Mouse (Mus musculus): ENCODE results near the gene Upk2. TPM values are rescaled to one million over a fixed set of nuclear protein-coding genes. Genes with fewer than 3 reads are reported as not detected.

Upk2 gene
- not detected for total RNA-seq (2021)

DNA sequence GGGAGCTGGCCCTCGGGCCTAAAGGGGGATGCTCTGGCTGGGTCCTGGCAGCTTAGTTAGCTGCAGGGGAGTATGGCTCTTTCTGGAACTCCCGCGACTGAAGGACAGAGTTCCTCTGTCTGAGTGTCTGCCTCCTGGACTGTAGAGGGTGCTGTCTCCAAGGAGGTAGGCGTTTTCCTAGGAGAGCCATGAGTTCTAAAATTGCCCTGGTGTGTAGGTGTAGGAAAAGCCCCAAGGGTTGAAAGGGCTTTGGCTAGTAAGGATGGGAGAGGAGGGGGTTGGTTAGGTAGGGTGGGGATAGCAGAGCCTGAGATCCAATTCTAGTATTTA is at the start of gene Upk2:
Gene Upk2, minus strand, starts transcription at position 86 of the 330 bp plus-strand sequence.
- no peak for DNase-seq (ENCODE audit: extremely low spot score in 1 of 2, low spot score in 1 of 2)

DNA sequence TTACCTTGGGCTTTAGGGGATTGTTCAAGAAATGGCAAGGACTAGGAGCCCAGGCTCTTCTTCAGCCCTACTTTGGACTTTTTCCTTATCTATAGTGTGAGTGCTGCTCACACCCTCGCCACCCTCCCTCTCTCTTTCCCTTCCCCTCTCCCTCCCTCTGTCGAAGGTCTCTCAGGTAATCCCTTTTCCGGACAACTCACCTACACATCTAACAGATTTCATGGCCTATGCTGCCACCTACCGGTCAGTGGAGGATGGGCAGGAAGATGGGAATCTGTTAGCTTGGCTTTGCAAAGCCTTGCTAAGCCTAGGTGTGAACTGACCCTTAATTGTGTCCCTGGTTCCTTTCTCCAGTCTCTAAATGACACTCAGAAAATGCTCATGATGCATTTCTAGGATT is 47.2 kb upstream of the Upk2 start:
- DNase-seq (ENCODE audit: extremely low spot score in 1 of 2, low spot score in 1 of 2): peak in 1 of 2 experiments; percentile 91

DNA sequence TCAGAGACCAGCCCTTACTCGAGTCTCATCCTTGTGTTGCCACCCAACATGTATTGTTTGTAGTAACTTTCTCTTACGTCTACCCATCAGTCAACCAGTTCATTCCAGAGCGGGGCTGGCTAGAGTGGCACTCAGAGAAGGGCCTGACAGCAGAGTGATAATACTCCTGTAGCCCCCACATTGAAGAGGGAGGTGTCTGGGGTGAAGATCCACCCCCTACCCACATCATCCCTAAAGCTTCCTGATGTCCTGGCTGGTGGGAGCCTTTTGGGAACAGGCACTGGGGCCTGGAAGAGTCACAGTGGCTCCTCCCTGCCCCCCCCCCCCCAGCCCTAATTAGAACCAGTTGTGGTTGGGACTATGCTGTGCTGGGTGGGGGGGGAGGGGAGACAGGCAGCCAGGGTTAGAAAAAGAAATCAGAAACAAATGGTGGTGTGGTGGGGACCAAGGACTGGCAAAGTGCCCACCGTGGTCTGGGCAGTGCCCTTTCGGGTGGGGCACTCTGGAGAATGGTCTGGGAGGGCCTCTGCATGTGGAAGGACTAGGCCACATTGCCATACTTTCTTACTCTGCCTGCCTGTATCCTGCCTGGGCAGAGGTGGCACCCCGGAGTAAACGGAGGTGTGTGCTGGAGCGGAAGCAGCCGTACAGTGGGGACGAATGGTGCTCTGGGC is 46.6 kb upstream of the Upk2 start:
- no peak for DNase-seq (ENCODE audit: extremely low spot score in 1 of 2, low spot score in 1 of 2)

DNA sequence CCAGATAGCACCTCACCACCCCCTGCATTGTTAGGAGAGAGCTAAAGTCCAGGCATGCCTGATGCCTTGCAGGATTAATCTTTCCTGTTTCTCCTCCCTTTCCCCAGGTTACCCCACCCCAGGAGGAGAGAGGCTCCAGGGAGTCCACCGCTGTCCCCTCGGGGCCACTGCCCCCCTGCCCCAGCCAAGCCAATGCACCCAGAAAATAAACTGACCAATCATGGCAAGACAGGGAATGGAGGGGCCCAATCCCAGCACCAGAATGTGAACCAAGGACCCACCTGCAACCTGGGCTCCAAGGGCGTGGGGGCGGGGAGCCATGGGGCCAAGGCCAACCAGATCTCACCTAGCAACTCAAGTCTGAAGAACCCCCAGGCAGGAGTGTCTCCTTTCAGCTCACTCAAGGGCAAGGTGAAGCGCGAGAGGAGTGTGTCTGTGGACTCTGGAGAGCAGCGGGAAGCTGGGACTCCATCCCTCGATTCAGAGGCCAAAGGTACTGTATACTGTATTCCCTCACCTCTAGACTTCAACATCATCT is 45.9 kb upstream of the Upk2 start:
- no peak for DNase-seq (ENCODE audit: extremely low spot score in 1 of 2, low spot score in 1 of 2)

DNA sequence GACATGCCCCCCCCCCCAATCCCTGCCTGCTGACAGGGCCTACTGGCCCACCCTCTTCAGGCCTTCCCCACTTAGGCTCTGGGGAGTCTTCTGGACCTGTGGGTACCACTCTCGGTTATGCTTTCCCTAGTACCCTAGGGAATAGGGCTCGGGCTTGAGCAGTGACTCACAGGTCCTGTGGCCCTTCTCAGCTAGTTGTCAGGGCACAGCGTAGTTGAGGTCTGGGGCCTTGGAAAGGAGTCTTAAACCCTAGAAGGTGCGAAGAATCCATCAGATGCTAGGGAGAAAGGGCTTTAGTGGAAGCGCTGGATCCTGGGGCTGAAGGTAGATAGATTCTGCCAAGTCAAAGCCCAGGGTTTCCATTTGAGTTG is 45.4 kb upstream of the Upk2 start:
- no peak for DNase-seq (ENCODE audit: extremely low spot score in 1 of 2, low spot score in 1 of 2)

DNA sequence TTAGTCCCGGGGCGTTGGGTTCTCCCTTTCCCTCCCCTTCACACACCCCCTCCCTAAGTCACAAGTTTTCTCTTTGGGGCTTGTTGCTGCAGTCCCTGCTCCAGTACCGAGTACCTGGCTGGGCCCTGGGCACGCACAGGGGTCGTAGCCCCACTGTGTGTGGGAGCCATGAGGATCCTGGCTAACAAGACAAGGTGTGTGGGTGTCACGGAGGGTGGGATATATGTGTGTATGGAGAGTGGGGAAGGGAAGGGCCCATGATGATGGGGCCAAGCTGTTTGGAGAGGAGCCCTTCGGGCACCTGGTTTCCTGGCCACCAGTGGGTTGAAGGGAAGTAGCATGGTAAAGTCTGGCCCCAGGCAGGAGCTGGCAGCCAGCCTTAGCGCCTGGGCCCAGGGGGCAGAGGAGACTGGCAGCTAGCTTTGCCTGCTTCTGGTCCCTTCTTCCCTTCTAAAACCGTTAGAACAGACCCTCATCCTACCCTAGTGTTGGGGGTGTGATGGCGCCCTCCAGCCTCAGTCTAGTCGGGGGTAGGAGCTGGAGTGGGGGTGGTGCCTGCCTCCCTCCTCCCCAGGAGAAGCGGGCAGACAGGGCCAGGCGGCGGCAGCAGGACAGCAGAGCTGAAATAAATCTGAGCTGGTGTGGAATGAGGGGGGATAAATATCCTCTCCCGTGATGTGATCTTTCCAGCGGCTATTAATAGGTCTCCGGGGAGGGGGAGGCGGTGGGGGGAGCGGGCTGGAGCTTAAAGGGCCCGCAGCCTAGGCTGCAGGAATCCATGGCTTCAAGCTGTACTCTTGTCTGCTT is 44.8 kb upstream of the Upk2 start:
- DNase-seq (ENCODE audit: extremely low spot score in 1 of 2, low spot score in 1 of 2): no peak

DNA sequence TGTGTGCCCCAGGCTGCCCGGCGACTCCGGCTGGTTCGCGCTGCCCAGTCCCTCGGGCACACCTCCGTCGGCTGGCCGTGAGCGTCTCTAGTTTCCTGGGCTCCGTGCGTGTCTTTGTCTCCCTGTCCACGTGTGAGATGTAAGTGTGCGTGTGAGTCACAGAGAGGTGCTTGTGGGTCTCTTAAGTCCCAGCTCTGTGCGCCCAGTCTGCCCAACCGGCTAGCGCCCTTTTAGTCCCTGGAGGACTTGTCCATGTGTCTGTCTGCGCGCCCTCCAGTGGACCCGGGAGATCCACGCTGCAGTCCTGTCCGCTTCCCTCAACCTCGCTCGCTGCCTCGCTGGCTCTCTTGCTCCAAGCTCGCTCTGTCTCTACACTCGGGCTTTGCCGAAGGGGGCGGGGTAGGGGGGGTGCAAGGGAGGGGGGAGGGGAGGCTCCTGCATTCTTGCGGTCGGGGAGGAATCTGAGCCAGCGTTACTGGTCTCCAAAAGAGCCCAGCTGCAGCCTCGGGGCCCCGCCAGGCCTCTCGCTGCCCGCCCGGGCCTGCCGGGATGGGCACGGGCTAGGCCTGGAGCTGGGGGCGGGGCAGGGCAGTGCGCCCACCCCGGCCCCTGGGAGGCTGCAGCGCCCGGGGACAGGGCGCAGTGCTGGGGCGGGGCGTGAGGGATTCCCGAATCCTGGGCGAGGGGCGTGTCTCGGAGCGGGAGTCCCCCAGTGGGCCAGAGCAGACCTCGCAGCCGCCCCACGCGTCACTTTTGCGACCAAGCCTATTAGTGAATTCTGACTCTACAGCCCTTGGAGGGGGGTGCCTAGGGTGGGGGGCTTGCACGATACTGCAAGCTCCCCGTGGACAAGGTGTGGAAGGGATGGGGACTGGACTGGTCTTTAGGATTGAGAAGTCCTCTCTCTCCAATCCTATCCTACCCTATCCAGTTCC is 43.9 kb upstream of the Upk2 start:
- DNase-seq (ENCODE audit: extremely low spot score in 1 of 2, low spot score in 1 of 2): no peak

DNA sequence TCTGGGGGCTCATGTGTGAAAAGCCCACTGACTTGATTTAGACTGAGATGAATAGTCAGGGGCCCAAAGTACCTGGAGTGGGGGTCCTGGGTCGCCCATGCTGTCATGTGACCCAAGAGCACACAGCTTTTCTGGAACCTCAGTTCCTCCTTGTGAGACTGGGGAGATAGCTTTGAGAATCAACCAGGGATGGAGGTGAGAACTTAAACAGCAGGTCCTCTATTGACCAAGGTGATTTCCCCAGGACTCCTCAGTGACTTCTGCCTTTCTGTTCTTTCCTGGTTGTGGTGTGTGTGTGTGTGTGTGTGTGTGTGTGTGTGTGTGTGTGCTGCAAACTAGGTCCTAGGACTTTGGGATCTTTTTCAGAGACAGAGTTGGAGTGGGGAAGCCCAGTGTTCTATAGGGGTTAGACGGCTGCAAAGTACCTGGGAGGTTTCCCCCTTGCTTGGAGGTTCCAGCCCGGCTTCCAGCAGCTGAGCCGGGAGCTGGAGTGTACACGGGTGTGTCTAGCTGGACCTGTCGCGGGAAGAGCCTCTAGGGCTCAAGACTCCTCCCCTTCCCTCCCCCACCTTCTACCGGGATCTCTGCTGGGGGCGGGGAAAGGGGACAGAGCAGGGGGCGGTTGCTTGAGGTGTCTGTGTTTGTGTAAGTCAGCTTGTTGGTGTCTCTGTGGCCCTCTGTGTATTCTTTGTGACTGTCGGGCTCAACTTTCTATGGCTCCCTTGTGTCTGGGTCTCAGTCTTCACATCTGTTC is 43.0 kb upstream of the Upk2 start:
- no peak for DNase-seq (ENCODE audit: extremely low spot score in 1 of 2, low spot score in 1 of 2)

DNA sequence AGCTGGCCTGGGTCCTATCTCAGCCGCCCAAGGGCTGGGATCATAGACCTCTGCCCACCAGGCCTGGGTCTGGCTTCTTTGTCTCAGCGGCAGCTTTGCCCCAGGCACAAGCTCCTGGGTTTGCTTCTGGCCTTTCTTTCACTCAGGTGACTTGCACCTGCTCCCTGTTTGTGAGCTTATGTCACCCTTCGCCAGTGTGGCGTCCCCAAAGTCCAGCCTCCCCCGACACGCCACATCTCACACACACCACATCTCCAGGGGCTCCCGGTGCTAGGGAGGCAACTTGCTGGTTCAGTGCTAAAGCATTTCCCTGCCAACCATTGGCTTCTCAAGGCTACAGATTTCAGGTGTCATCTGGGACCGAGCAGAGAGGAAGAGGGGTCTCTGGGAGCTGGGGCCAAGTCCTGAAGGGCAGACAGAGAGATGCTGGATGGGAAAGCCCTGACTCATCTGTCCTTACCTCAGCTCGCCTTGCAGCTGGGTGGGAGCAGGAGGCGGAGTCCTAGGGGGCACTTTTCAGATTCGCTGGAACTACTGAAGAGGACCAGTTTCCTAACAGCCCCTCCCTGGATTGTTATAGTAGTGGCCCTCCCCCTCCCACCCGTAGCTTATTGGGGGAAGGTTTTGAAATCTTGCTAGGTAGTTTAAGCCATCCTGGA is 42.2 kb upstream of the Upk2 start:
- DNase-seq (ENCODE audit: extremely low spot score in 1 of 2, low spot score in 1 of 2): no peak

DNA sequence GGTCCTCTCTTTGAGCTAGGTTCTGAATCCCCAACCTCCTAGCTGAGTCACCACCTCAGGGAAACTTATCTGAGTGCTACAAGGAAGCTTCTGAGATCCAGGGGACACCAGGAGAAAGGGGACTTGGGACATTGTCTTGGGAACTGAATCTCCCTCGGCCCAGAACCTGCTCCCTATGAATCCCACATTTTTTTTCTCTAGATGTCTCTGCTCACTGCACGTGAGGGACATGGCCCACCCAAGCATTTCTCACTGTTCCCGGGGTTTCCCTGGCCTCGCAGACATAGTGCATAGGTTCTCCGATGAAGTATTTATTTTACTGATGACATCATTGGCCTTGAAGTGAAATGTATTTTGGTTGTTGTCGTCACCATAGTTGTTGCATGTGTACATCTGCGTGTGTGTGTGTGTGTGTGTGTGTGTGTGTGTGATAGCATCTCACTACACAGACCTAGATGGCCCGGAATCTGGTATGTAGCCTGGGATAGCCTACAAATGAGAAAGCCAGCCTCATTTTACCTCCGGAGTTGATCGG is 41.1 kb upstream of the Upk2 start:
- DNase-seq (ENCODE audit: extremely low spot score in 1 of 2, low spot score in 1 of 2): no peak

DNA sequence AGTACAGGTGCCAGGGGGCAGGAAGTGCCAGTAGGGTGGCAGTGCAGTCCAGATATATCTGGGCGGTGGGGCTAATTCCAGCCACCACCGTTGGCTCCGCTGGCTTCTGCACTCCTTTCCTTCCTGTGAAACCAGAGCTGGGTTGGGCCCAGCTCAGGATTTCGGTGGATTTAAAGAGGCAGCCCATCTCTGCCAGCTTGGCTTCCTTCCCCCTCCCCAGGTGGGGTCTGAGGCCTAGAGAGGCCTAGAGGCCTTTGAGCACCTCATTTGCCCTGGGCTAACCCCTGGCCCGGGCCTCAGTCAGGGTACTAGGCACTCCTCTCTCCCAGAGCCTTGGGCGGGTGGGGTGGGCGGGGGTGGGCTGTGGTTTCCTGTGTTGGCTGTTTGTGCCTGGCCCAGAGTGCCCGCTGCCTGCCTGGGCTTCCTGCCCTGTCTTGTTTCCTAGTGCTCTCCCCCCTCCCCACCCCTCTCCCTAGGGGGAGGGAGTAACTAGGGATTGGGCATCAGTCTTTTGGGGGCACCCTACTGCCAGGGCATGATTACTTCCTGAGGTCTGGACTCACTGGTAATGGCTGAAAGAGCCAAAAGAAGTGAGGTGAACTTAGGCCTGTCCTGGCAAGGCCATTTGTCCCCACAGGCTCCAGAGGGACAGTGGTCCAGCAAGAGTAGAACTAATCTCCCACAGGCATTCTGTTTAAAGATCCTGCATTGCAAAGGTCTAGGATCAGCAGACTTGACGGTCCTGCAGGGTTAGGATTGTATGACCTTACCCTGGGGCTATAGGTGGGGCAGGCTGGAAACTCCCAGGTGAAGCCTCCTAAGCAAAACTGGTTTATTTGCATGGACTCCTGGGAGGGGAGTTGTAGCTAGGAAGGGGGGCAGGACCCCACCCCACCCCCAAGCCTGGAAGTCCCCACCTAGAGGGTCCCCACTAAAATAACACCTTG is 40.4 kb upstream of the Upk2 start:
- no peak for DNase-seq (ENCODE audit: extremely low spot score in 1 of 2, low spot score in 1 of 2)

DNA sequence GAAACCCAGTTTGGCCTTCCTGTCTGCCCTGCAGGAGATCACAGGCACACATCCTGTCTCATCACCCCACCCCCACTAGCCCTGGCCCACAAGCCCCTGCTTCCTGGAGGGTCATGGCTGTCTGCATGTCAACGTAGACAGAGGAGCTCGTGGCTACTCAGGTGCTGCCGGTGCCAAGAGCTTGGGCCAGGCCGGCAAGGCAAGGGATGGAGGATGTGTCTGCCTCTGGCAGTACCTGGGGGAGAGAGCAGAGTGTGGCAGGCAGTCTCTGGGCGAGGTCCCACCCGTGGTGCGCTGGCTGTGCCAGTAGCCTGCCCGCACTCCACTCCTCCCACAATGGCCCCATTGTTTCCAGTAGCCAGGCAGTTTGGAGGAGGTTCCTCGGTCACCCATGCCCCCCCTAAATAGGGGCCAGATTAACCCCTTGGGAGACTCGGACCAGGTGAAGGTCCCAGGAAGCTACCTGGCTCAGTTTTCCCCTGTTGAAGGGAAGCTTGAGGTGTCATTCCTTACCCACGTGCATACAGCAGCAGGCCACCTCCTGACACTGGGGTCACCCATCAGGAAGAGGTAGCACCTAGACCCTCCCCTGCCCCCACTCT is 39.6 kb upstream of the Upk2 start:
- DNase-seq (ENCODE audit: extremely low spot score in 1 of 2, low spot score in 1 of 2): no peak

DNA sequence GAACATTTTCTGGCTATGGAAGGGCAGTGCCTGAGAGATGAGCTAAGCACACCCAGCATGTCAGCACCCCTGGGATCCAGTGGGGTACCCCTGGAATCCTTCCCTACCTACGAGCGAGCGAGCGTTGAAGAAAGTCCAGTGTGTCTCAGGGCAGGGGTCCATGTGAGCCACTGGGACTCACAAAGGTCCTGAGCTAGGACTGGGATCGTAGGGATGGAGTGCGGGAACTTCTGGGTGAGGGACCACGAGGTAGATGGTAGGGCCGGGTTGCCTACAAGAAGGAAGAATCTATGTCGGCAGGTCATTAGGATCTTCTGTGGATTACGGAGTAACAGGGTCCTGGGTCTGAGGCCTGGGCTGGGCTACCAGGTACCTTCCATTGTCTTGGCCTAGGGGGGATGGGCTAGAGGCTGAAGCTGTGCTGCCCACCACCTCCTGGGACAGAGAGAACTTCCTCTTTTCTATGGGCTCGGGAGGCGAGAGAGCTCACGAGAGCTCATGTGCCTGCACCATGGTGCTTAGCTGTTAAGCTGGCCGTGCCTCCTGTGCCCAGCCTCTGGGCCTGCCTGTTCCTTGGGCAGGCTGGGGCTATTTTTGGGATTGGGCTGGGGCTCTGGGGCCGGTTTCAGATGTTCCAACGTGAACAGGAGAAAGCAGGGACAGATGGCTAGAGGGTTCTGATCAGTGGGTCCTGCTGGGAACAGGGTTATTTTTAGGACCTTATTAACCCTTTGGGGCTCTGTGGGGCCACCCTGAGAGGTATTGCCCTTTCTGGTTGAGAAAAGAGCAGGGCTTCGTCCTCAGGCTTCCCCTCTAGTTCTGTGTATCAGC is 38.1 kb upstream of the Upk2 start:
- no peak for DNase-seq (ENCODE audit: extremely low spot score in 1 of 2, low spot score in 1 of 2)

DNA sequence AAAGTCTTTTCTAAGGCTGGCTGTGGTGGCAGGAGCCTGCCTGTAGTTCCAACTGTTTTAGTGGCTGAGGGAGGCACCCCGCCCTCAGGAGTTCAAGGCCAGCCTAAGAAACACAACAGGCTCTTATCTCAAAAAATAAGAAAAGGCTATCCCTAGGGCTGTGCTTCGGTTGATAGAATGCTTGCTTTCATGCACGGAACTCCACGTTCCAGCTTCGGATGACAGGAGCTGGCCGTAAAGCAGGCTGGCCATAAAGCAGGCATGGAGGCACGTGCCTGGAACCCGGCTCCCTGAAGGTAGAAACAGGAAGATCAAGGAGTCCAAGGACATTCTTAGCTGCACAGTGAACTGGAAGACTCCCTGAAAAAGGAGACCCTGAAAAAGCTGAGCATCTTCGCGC is 36.6 kb upstream of the Upk2 start:
- no peak for DNase-seq (ENCODE audit: extremely low spot score in 1 of 2, low spot score in 1 of 2)

DNA sequence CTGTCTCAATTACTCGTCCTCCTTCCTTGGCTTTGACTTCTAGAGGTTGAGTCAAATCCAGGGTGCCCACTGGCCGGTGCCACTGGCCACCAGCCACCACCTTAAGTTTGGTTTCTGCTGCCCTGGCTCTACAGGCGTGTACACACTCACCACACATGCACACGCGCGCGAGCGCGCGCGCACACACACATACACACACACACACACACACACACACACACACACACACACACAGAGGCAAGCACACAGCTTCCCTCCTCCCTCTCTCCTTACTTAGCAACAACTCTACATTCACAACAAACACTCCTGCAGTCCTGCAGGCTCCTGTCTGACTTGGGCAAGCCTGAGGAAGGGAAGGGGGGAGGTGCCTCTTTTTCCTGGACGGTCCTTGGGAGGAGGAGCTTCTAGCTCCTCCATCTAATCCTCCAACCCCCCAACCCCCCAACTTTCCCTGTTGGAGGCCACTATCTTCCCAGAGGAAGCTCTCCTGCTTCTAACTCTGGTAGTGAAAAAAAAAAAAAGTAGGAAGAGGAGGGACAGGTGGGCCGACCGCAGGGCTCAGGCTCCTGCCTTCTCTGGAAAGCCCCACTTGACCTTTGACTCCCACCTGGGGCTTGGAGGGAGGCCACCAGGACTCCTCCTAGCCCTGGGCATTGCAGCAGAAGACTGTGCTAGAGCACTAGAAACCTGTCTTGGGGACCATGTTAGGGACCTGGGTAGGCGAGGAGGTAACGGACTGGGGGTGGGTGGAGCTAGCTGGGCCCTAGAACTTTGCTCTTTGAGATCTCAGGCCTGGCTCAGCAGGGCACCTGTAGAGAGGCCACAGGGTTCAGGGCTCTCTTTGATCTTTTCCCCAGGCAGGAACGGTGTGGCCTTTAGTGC is 35.6 kb upstream of the Upk2 start:
- no peak for DNase-seq (ENCODE audit: extremely low spot score in 1 of 2, low spot score in 1 of 2)

DNA sequence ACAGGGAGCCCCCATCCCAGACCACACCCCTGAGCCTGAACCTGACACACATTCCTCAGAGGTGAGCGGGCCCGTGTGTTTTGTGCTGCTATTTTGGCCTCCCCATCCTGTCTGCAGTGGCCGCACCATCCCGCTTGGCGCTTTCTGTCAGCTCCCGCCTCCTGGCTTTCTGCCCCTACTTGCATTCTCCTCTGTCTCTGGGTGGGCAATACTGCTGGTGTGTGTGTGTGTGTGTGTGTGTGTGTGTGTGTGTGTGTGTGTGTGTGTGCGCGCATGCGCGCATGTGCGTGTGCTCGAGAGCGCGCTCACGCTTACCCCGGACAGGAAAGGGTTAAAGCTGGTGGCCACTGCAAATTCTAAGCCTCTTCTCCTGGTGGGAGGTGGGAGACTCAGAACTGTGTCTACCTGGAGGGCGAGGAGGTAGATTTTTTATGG is 34.9 kb upstream of the Upk2 start:
- DNase-seq (ENCODE audit: extremely low spot score in 1 of 2, low spot score in 1 of 2): no peak
